In genomic region chr5:76437100-76437499, GRCm38 (mm10) we compare ENCODE assay signal across 27 mouse cellular contexts. TPM values are rescaled to one million over a fixed set of nuclear protein-coding genes. Genes with fewer than 3 reads are reported as not detected.
DNase-seq lines count a peak whose midpoint lies in the region; ATAC-seq and TF ChIP-seq lines count a peak whose summit lies in the region.
"Had no signal": no experiment of that assay in that cellular context is flagged by ENCODE, and none has a peak within 500 bp of the region (broad histone marks: within the 10 kb centered on the region; RNA-seq: fewer than 3 reads in every experiment).

No protein-coding gene starts in this region.

- intact Hi-C loops in left cerebral cortex, adult 2 months (cut with DNase I) = no loop called here

- peaks cover 4% of the 10 kb centered on the region; the same call in 1 of the 2 replicates for H3K9me3 ChIP-seq in lung, embryonic 16.5 days (ENCODE audit: control insufficient read depth, low read length)
- no peaks in the 10 kb centered on the region; the same call in 1 of the 2 replicates for H3K9me3 ChIP-seq in kidney, embryonic 15.5 days (replicated peaks)
- H3K9me3 ChIP-seq in forebrain, embryonic 15.5 days = no peaks in the 10 kb centered on the region
- no peaks in the 10 kb centered on the region for H3K9me3 ChIP-seq in liver, embryonic 12.5 days (replicated peaks)
- H3K9me3 ChIP-seq: heart, embryonic 12.5 days; limb, embryonic 15.5 days; midbrain, embryonic 10.5 days; neural tube, embryonic 15.5 days had no signal

- TF ChIP-seq POLR2A in myocyte (IDR thresholded peaks at IDR 0.05; ENCODE audit: insufficient read length, low read depth) = no peak

- no peak for TF ChIP-seq CTCF in left cerebral cortex, adult 2 months (IDR thresholded peaks at IDR 0.05)

- H3K4me1 ChIP-seq in lung, embryonic 16.5 days (replicated peaks; ENCODE audit: control insufficient read depth, insufficient read depth, low read length) = no peaks in the 10 kb centered on the region; the same call in 1 of the 2 replicates
- H3K4me1 ChIP-seq in kidney, embryonic 15.5 days = no peaks in the 10 kb centered on the region
- no peaks in the 10 kb centered on the region for H3K4me1 ChIP-seq in forebrain, embryonic 15.5 days
- H3K4me1 ChIP-seq in liver, embryonic 12.5 days = no peaks in the 10 kb centered on the region
- H3K4me1 ChIP-seq: embryonic facial prominence, embryonic 13.5 days; heart, embryonic 12.5 days; hindbrain, embryonic 12.5 days; limb, embryonic 15.5 days; midbrain, embryonic 10.5 days; neural tube, embryonic 15.5 days had no signal

- no peak overlapping the region for H3K9ac ChIP-seq in lung, embryonic 16.5 days (ENCODE audit: low read length)
- no peak overlapping the region for H3K9ac ChIP-seq in kidney, embryonic 15.5 days
- no peak overlapping the region for H3K9ac ChIP-seq in forebrain, embryonic 15.5 days (replicated peaks)
- H3K9ac ChIP-seq in liver, embryonic 12.5 days = no peak overlapping the region
- H3K9ac ChIP-seq: embryonic facial prominence, embryonic 13.5 days; heart, embryonic 12.5 days; hindbrain, embryonic 12.5 days; limb, embryonic 15.5 days; liver, postnatal 0 days; neural tube, embryonic 15.5 days had no signal

- no peak overlapping the region for H3K4me2 ChIP-seq in lung, embryonic 16.5 days (ENCODE audit: low read depth, low read length)
- H3K4me2 ChIP-seq in myocyte (ENCODE audit: low read depth) = peak overlapping the region; percentile 86
- H3K4me2 ChIP-seq in kidney, embryonic 15.5 days = no peak overlapping the region
- H3K4me2 ChIP-seq in forebrain, embryonic 15.5 days (replicated peaks) = no peak overlapping the region
- H3K4me2 ChIP-seq in liver, embryonic 12.5 days = no peak overlapping the region
- H3K4me2 ChIP-seq: embryonic facial prominence, embryonic 13.5 days; heart, embryonic 12.5 days; hindbrain, embryonic 12.5 days; limb, embryonic 15.5 days; neural tube, embryonic 15.5 days had no signal

- no peak overlapping the region for H3K27ac ChIP-seq in lung, embryonic 16.5 days (ENCODE audit: low read length)
- no peak overlapping the region for H3K27ac ChIP-seq in left cerebral cortex, adult 2 months
- H3K27ac ChIP-seq in kidney, embryonic 15.5 days = no peak overlapping the region
- no peak overlapping the region for H3K27ac ChIP-seq in forebrain, embryonic 15.5 days (replicated peaks)
- no peak overlapping the region for H3K27ac ChIP-seq in liver, embryonic 12.5 days
- H3K27ac ChIP-seq: embryonic facial prominence, embryonic 13.5 days; gastrocnemius, adult 2 months; hindbrain, embryonic 12.5 days; limb, embryonic 15.5 days; midbrain, embryonic 10.5 days; neural tube, embryonic 15.5 days had no signal

- DNase-seq in 3134 (ENCODE audit: extremely low read depth, insufficient read length, low spot score) = peak; percentile 35
- DNase-seq in fat pad, adult 2 months (ENCODE audit: extremely low read depth, low read depth, low spot score) = peak; percentile 59
- no peak for DNase-seq in left cerebral cortex, adult 2 months (ENCODE audit: extremely low spot score in 1 of 2, low spot score in 2 of 2)
- DNase-seq: cerebellum, postnatal 14 days; gastrocnemius, adult 2 months; heart, postnatal 14 days; kidney, adult 18-20 months; kidney, postnatal 10 days; layer of hippocampus, postnatal 36 days; liver, postnatal 0 days; thymus, postnatal 36 days had no signal

- H3K36me3 ChIP-seq in lung, embryonic 16.5 days (ENCODE audit: control insufficient read depth, insufficient read depth, low read length) = no peaks in the 10 kb centered on the region
- H3K36me3 ChIP-seq in myocyte (ENCODE audit: control insufficient read depth, insufficient read depth) = no peaks in the 10 kb centered on the region
- no peaks in the 10 kb centered on the region for H3K36me3 ChIP-seq in kidney, embryonic 15.5 days
- H3K36me3 ChIP-seq in forebrain, embryonic 15.5 days = no peaks in the 10 kb centered on the region
- no peaks in the 10 kb centered on the region for H3K36me3 ChIP-seq in liver, embryonic 12.5 days
- H3K36me3 ChIP-seq: embryonic facial prominence, embryonic 13.5 days; heart, embryonic 12.5 days; hindbrain, embryonic 12.5 days; limb, embryonic 15.5 days; midbrain, embryonic 10.5 days; neural tube, embryonic 15.5 days had no signal

- no peak overlapping the region for H3ac ChIP-seq in myocyte (ENCODE audit: control insufficient read depth, insufficient read length)

- no peaks in the 10 kb centered on the region for H3K79me2 ChIP-seq in myocyte (ENCODE audit: control insufficient read depth, insufficient read depth)

- peak; percentile 83 for ATAC-seq in lung, embryonic 16.5 days (ENCODE audit: low read depth)
- no peak for ATAC-seq in kidney, embryonic 15.5 days (replicated peaks; ENCODE audit: low FRiP score)
- no peak for ATAC-seq in forebrain, embryonic 15.5 days (replicated peaks)
- no peak for ATAC-seq in liver, embryonic 12.5 days
- ATAC-seq: liver, postnatal 0 days had no signal

- no peaks in the 10 kb centered on the region for H3K27me3 ChIP-seq in lung, embryonic 16.5 days (ENCODE audit: control insufficient read depth, insufficient read depth, low read depth, low read length)
- H3K27me3 ChIP-seq in myocyte (ENCODE audit: control insufficient read depth, insufficient read depth, insufficient read length) = no peaks in the 10 kb centered on the region
- no peaks in the 10 kb centered on the region for H3K27me3 ChIP-seq in kidney, embryonic 15.5 days
- H3K27me3 ChIP-seq in forebrain, embryonic 15.5 days = no peaks in the 10 kb centered on the region
- no peaks in the 10 kb centered on the region for H3K27me3 ChIP-seq in liver, embryonic 12.5 days (replicated peaks)
- H3K27me3 ChIP-seq: embryonic facial prominence, embryonic 13.5 days; heart, embryonic 12.5 days; hindbrain, embryonic 12.5 days; limb, embryonic 15.5 days; neural tube, embryonic 15.5 days had no signal

- WGBS in lung, embryonic 16.5 days = 55% methylated on average over 5 of the region's 5 CpGs
- WGBS in kidney, embryonic 15.5 days = 88% methylated on average over 5 of the region's 5 CpGs
- WGBS in forebrain, embryonic 15.5 days = 81% methylated on average over 5 of the region's 5 CpGs
- WGBS in liver, embryonic 12.5 days (ENCODE audit: insufficient replicate concordance) = 72% methylated on average over 5 of the region's 5 CpGs

- H3K4me3 ChIP-seq in lung, embryonic 16.5 days (ENCODE audit: low read length) = no peak overlapping the region
- H3K4me3 ChIP-seq in myocyte = no peak overlapping the region
- no peak overlapping the region for H3K4me3 ChIP-seq in left cerebral cortex, adult 2 months
- no peak overlapping the region for H3K4me3 ChIP-seq in kidney, embryonic 15.5 days (replicated peaks)
- no peak overlapping the region for H3K4me3 ChIP-seq in forebrain, embryonic 15.5 days
- H3K4me3 ChIP-seq in liver, embryonic 12.5 days = no peak overlapping the region
- H3K4me3 ChIP-seq: embryonic facial prominence, embryonic 13.5 days; gastrocnemius, adult 2 months; heart, embryonic 12.5 days; hindbrain, embryonic 12.5 days; limb, embryonic 15.5 days; midbrain, embryonic 10.5 days; neural tube, embryonic 15.5 days had no signal

TF ChIP-seq in myocyte, 11 proteins besides CTCF, POLR2A, EP300 and RAD21:
- TF ChIP-seq CEBPB (IDR thresholded peaks at IDR 0.05; ENCODE audit: insufficient read depth, poor library complexity, severe bottlenecking) (peak; percentile 74), USF1 (IDR thresholded peaks at IDR 0.05; ENCODE audit: low read depth) (no peak)

RNA-seq across cellular contexts. Expression of gene Gm7271, which starts 46.7 kb away (rescaled TPM):
- not detected in 2 replicates for polyA plus RNA-seq in lung, embryonic 16.5 days (2015; fragmentation: Nextera tagmentation; extraction: Ambion mirVana)
- not detected for polyA plus RNA-seq in myocyte (2012; fragmentation: generic; extraction: Trizol)
- not detected for total RNA-seq in left cerebral cortex, adult 2 months (2021)
- polyA plus RNA-seq in kidney, embryonic 15.5 days (2015; fragmentation: Nextera tagmentation; extraction: Ambion mirVana) = not detected in 2 replicates
- polyA plus RNA-seq in forebrain, embryonic 15.5 days (2015; fragmentation: Nextera tagmentation; extraction: Ambion mirVana) = not detected in 2 replicates
- not detected in 2 replicates for polyA plus RNA-seq in liver, embryonic 12.5 days (2016; fragmentation: Nextera tagmentation; extraction: Ambion mirVana)
- total RNA-seq: adrenal gland, adult 18-20 months; adrenal gland, postnatal 4 days; gastrocnemius, adult 2 months; granulocyte monocyte progenitor cell, adult 5-6 weeks; heart, postnatal 14 days; layer of hippocampus, adult 18-20 months; layer of hippocampus, postnatal 36 days; left cerebral cortex, postnatal 36 days had no signal
- polyA plus RNA-seq: embryonic facial prominence, embryonic 13.5 days; heart, embryonic 12.5 days; limb, embryonic 15.5 days; liver, postnatal 0 days had no signal

Comparison
In these comparisons a context has a peak if more than half of its experiments do, and no peak if none do; other contexts are left out.
1. DNase-seq: peak in 3134 (single experiment) and fat pad, adult 2 months (single experiment); none in left cerebral cortex, adult 2 months (0 of 2).